Mouse (Mus musculus): Measurements from ENCODE around the gene Cdkal1. TPM values are rescaled to one million over a fixed set of nuclear protein-coding genes. Genes with fewer than 3 reads are reported as not detected.

Cdkal1 gene
- 10 to 100 TPM; 25.0 to 28.2 TPM for total RNA-seq (2021)
- long read RNA-seq, experiment 1, transcript Cdkal1-201 (16 exons, 2,629 nt): major isoform, 19 of 21 reads
- long read RNA-seq, experiment 1, partial matches to known transcripts: 1 of 21 reads
- long read RNA-seq, experiment 1, other reads (novel, unspliced or antisense): 1 of 21 reads
- long read RNA-seq, experiment 2, transcript Cdkal1-201 (16 exons, 2,629 nt): major isoform, 12 of 18 reads
- long read RNA-seq, experiment 2, partial matches to known transcripts: 2 of 18 reads
- long read RNA-seq, experiment 2, other reads (novel, unspliced or antisense): 4 of 18 reads

GRCm38 (mm10) chr13:29855281-29856031 is at the start of gene Cdkal1:
TSS of gene Cdkal1 (minus strand) at chr13:29855674.
- intact Hi-C loops (cut with DNase I; ENCODE audit: low total_unique reads): no loop called here
- peak; percentile 85 for DNase-seq

GRCm38 (mm10) chr13:29903341-29903740 is 47.9 kb upstream of the Cdkal1 start:
- intact Hi-C loops (cut with DNase I; ENCODE audit: low total_unique reads): no loop called here

GRCm38 (mm10) chr13:29902676-29903075 is 47.2 kb upstream of the Cdkal1 start:
- DNase-seq: no peak
- intact Hi-C loops (cut with DNase I; ENCODE audit: low total_unique reads): no loop called here

More at GRCm38 (mm10) chr13:29903341-29903740, 47.9 kb upstream of the Cdkal1 start:
- no peak for DNase-seq

- no peak for DNase-seq
- intact Hi-C loops (cut with DNase I; ENCODE audit: low total_unique reads): no loop called here
These were observed 46.2 kb upstream of the Cdkal1 start for GRCm38 (mm10) chr13:29901641-29902040.

- intact Hi-C loops (cut with DNase I; ENCODE audit: low total_unique reads): loop anchor here (10.0 kb wide), 1 partner anchor 388 kb away; no protein-coding TSS in a partner anchor
- no peak for DNase-seq
These were observed 11.3 kb upstream of the Cdkal1 start for GRCm38 (mm10) chr13:29866780-29867179.

- DNase-seq: no peak
- intact Hi-C loops (cut with DNase I; ENCODE audit: low total_unique reads): loop anchor here (10.0 kb wide), 1 partner anchor 390 kb away; no protein-coding TSS in a partner anchor
These were observed 8.9 kb upstream of the Cdkal1 start for GRCm38 (mm10) chr13:29864331-29864730.

- intact Hi-C loops (cut with DNase I; ENCODE audit: low total_unique reads): loop anchor here (10.0 kb wide), 1 partner anchor 395 kb away; no protein-coding TSS in a partner anchor
- DNase-seq: no peak
These were observed 4.6 kb upstream of the Cdkal1 start for GRCm38 (mm10) chr13:29860087-29860486.

GRCm38 (mm10) chr13:29857436-29857835 is 2.0 kb upstream of the Cdkal1 start:
- intact Hi-C loops (cut with DNase I; ENCODE audit: low total_unique reads): no loop called here
- DNase-seq: no peak

GRCm38 (mm10) chr13:29854876-29855275 is 598 bp downstream of the Cdkal1 start:
- intact Hi-C loops (cut with DNase I; ENCODE audit: low total_unique reads): no loop called here
- no peak for DNase-seq

GRCm38 (mm10) chr13:29838409-29839047 is 16.9 kb downstream of the Cdkal1 start:
- intact Hi-C loops (cut with DNase I; ENCODE audit: low total_unique reads): loop anchor here (10.0 kb wide), 1 partner anchor 104 kb away; no protein-coding TSS in a partner anchor
- DNase-seq: no peak

- intact Hi-C loops (cut with DNase I; ENCODE audit: low total_unique reads): loop anchor here (10.0 kb wide), 1 partner anchor 100 kb away; no protein-coding TSS in a partner anchor
- DNase-seq: no peak
These were observed 20.3 kb downstream of the Cdkal1 start for GRCm38 (mm10) chr13:29835170-29835569.

- DNase-seq: no peak
- intact Hi-C loops (cut with DNase I; ENCODE audit: low total_unique reads): loop anchor here (10.0 kb wide), 1 partner anchor 99 kb away; no protein-coding TSS in a partner anchor
These were observed 21.7 kb downstream of the Cdkal1 start for GRCm38 (mm10) chr13:29833751-29834150.

- intact Hi-C loops (cut with DNase I; ENCODE audit: low total_unique reads): loop anchor here (2.0 to 10.0 kb wide), 2 partner anchors 96 to 872 kb away; no protein-coding TSS in a partner anchor
These were observed 24.3 kb downstream of the Cdkal1 start for GRCm38 (mm10) chr13:29831126-29831525.

GRCm38 (mm10) chr13:29828032-29828431 is 27.4 kb downstream of the Cdkal1 start:
- no peak for DNase-seq

More at GRCm38 (mm10) chr13:29831126-29831525, 24.3 kb downstream of the Cdkal1 start:
- no peak for DNase-seq

GRCm38 (mm10) chr13:29826469-29826868 is 29.0 kb downstream of the Cdkal1 start:
- no peak for DNase-seq
- intact Hi-C loops (cut with DNase I; ENCODE audit: low total_unique reads): no loop called here

More at GRCm38 (mm10) chr13:29828032-29828431, 27.4 kb downstream of the Cdkal1 start:
- intact Hi-C loops (cut with DNase I; ENCODE audit: low total_unique reads): no loop called here

- no peak for DNase-seq
- intact Hi-C loops (cut with DNase I; ENCODE audit: low total_unique reads): no loop called here
These were observed 29.4 kb downstream of the Cdkal1 start for GRCm38 (mm10) chr13:29826041-29826440.

- no peak for DNase-seq
- intact Hi-C loops (cut with DNase I; ENCODE audit: low total_unique reads): no loop called here
These were observed 30.7 kb downstream of the Cdkal1 start for GRCm38 (mm10) chr13:29824797-29825196.

GRCm38 (mm10) chr13:29824326-29824725 is 31.1 kb downstream of the Cdkal1 start:
- intact Hi-C loops (cut with DNase I; ENCODE audit: low total_unique reads): no loop called here
- DNase-seq: no peak

GRCm38 (mm10) chr13:29823906-29824305 is 31.6 kb downstream of the Cdkal1 start:
- DNase-seq: no peak
- intact Hi-C loops (cut with DNase I; ENCODE audit: low total_unique reads): no loop called here

- intact Hi-C loops (cut with DNase I; ENCODE audit: low total_unique reads): no loop called here
- DNase-seq: no peak
These were observed 32.0 kb downstream of the Cdkal1 start for GRCm38 (mm10) chr13:29823487-29823886.

Data from gastrocnemius, postnatal 14 days (tissue).